Mouse (Mus musculus) limb, embryonic 15.5 days (tissue): ENCODE measurements around the gene Slc2a8. TPM values are rescaled to one million over a fixed set of nuclear protein-coding genes. Genes with fewer than 3 reads are reported as not detected.
A peak's percentile ranks its signal among the peaks of the same experiment; 100 is the strongest.

Experiments used
- ATAC-seq: fragments of 200-750 bp; cut with Nextera tagmentation; 2 replicates; pipeline ENCODE4 v1.8.0; 2017; ENCODE audit warnings: low read depth, moderate TSS enrichment; ENCODE audit not compliant: insufficient number of reproducible peaks, low FRiP score, low TSS enrichment
- H3K27ac ChIP-seq: fragments of 300-500 bp; sonication (generic); 2 replicates; pipeline ENCODE4 v1.5.1; 2015; ENCODE audit warnings: moderate library complexity, mild to moderate bottlenecking, inconsistent platforms
- H3K27me3 ChIP-seq: fragments of 300-500 bp; sonication (generic); 2 replicates; pipeline ENCODE4 v1.6.1; 2015; ENCODE audit warnings: inconsistent platforms
- H3K36me3 ChIP-seq: fragments of 300-500 bp; sonication (generic); 2 replicates; pipeline ENCODE4 v1.6.1; 2015; ENCODE audit warnings: inconsistent platforms
- H3K4me1 ChIP-seq: fragments of 300-500 bp; sonication (generic); 2 replicates; pipeline ENCODE4 v1.6.1; 2015; ENCODE audit warnings: inconsistent platforms
- H3K4me2 ChIP-seq: fragments of 300-500 bp; sonication (generic); 2 replicates; pipeline ENCODE4 v1.6.1; 2015; ENCODE audit warnings: mild to moderate bottlenecking, inconsistent platforms
- H3K4me3 ChIP-seq: fragments of 300-500 bp; sonication (generic); 2 replicates; pipeline ENCODE4 v1.5.1; 2015; ENCODE audit warnings: mild to moderate bottlenecking, inconsistent platforms
- H3K9ac ChIP-seq: fragments of 300-500 bp; sonication (generic); 2 replicates; pipeline ENCODE4 v1.6.1; 2015; ENCODE audit warnings: inconsistent platforms
- H3K9me3 ChIP-seq: fragments of 300-500 bp; sonication (generic); 2 replicates; pipeline ENCODE4 v1.6.1; 2016; ENCODE audit warnings: inconsistent platforms
- WGBS: fragments of 180-500 bp; shearing (Covaris S2); methylation state at CpG from one replicate; pipeline ENCODE4 v1.1.7; 2015; 5-methylcytosine and 5-hydroxymethylcytosine counted together
- polyA plus RNA-seq: library from polyadenylated mRNA; unstranded; fragments of >200 nt; fragmentation: Nextera tagmentation; extraction: Ambion mirVana; gene quantifications from 2 replicates; pipeline ENCODE4 v1.2.1, GENCODE M21; 2015

The Slc2a8 gene
- polyA plus RNA-seq, 1 experiment from 2014 or later: 22.4 TPM

DNA sequence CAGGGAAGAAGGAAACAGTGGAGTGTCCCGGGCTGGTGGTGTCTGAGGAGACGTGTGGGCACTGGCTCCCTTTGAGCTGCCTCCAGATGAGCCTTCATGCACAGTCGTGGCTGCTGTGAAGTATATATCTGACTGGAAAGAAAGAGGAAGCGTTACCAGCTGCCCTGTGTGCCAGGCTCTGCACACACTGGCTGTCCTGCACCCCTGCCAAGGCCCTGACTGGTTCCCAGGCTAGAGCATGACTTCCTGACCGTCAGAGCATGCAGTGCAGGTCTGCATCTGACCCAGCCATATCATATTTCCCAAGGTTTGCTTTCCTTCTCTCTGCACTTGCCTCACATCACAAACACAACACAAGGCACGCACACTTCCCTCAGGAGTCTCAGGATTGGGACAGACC is 10.2 kb upstream of the Slc2a8 start:
- Histone ChIP-seq H3K27ac (no peak overlapping the region), H3K9me3 (no peaks in the 10 kb centered on the region), H3K4me3 (no peak overlapping the region), H3K27me3 (no peaks in the 10 kb centered on the region), H3K9ac (no peak overlapping the region), H3K36me3 (no peaks in the 10 kb centered on the region), H3K4me1 (no peaks in the 10 kb centered on the region), H3K4me2 (no peak overlapping the region)
- ATAC-seq: no peak
- WGBS: 62% methylated on average over 6 of the region's 6 CpGs

DNA sequence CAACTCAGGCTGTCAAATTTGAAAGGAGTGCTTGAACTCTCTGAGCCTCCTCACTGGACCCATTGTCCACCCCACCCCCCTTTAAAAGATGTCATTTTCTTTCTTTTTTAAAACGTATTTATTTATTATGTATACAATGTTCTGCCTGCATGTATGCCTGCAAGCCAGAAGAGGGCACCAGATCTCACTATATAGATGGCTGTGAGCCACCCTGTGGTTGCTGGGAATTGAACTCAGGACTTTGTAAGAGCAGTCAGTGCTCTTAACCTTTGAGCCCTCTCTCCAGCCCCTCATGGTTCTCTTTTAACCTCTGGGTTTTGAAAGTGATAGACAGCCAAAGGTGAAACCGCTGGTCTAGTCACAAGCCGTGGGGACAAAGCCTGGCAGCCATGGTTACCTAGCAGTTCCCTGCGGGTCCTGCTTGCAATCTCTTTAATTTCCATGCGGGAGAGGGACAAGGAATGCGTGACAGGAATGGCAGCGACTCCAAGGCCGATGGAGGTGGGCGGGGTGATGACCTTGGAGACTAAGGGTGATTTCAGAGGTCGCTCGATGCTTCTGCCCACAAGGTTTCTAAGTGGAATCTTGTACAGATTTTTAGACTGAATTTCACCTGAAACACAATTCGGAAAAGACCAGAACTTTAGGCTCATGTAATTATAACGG is 8.4 kb upstream of the Slc2a8 start:
- WGBS: 67% methylated on average over 13 of the region's 13 CpGs
- no peak overlapping the region for H3K9ac ChIP-seq
- H3K27me3 ChIP-seq: no peaks in the 10 kb centered on the region
- no peak overlapping the region for H3K27ac ChIP-seq
- no peak overlapping the region for H3K4me2 ChIP-seq
- H3K9me3 ChIP-seq: no peaks in the 10 kb centered on the region
- no peaks in the 10 kb centered on the region for H3K36me3 ChIP-seq
- H3K4me1 ChIP-seq: no peaks in the 10 kb centered on the region
- H3K4me3 ChIP-seq: no peak overlapping the region
- ATAC-seq: no peak

DNA sequence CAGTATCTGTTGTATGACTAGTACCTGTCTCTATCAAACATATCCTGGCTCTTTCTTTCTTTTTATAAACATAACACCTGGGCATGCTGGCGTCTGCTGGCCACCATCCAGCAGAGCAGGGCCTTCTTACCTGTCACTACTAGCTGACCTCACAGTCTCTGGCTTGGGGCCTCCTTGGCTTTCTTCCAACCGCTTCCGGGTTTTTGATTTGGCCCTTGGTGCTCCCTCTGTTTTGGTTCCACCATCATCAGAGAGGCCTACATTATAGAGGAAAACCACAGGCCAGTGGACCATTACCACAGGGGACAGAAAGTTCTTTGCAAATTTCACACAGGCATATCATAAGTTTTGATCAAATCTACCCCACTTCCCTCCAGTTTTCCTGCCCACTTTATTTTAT is 7.5 kb upstream of the Slc2a8 start:
- Histone ChIP-seq H3K9ac (no peak overlapping the region), H3K4me3 (no peak overlapping the region), H3K9me3 (no peaks in the 10 kb centered on the region), H3K4me2 (no peak overlapping the region), H3K27ac (no peak overlapping the region), H3K4me1 (no peaks in the 10 kb centered on the region), H3K36me3 (no peaks in the 10 kb centered on the region), H3K27me3 (no peaks in the 10 kb centered on the region)
- ATAC-seq: no peak
- WGBS: 58% methylated on average over 3 of the region's 3 CpGs

DNA sequence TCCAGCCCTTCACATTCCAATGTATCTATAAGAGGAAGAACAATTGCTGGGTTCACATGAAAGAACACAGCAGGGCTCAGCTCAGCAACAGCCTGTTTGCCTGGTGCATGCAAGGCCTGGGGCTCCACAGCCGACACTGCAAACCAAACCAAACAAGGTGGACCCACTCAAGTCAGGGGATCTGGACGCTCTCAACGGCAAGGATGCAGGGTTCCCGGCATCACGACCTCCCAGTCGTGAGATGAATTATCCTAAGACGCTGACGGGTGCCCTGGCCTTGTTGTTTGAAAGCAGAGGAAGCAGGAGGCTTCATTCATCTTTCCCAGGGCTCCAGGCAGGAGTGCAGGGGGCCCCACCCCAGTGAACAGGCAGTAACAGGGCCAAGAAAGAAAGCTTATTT is 4.0 kb upstream of the Slc2a8 start:
- Histone ChIP-seq H3K4me2 (no peak overlapping the region), H3K9ac (no peak overlapping the region), H3K27ac (no peak overlapping the region), H3K27me3 (no peaks in the 10 kb centered on the region), H3K4me1 (peaks cover 17% of the 10 kb centered on the region), H3K4me3 (no peak overlapping the region), H3K9me3 (no peaks in the 10 kb centered on the region), H3K36me3 (no peaks in the 10 kb centered on the region)
- ATAC-seq: no peak
- WGBS: 62% methylated on average over 8 of the region's 8 CpGs

DNA sequence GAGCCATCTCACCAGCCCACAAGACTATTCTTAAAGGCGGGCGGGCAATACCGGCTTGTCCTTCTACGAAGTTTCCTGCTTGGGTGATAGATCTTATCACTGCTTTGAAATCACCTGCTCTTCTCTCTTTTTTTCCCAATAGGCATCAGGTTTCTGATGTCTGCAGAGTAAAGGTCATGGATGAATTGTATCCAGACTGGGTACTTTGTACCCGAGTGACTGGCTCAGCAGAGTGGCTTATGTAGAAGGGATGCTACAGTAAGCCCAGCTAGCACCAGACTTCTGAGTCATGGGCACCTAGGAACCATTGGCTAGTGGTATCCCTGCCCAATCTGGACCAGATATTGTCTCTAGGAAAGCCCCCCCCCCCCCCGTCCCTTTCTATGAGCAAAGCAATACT is 1.7 kb upstream of the Slc2a8 start:
- Histone ChIP-seq H3K4me2 (no peak overlapping the region), H3K36me3 (no peaks in the 10 kb centered on the region), H3K9ac (no peak overlapping the region), H3K27ac (no peak overlapping the region), H3K4me1 (peaks cover 19% of the 10 kb centered on the region), H3K9me3 (no peaks in the 10 kb centered on the region), H3K4me3 (no peak overlapping the region), H3K27me3 (no peaks in the 10 kb centered on the region)
- no peak for ATAC-seq
- 44% methylated on average over 6 of the region's 6 CpGs for WGBS

DNA sequence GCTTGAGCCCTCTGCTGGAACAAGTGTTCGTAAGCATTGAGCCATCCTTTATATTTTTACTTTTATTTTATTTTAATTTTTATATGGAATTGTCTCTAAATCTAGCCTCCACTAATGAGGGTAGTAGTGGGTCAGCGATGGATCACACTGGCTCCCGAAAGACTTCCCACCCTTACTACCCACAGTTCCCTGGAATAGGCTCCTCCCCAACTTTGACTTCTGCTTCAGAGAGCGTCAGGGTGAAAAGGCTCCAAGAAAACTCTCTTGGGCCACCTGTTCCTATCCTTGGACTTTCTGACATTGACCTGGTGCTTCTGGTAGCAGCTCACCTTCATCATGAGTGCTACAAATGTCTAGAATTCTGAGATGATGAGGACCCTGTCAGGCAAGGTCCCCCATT is 817 bp upstream of the Slc2a8 start:
- Histone ChIP-seq H3K4me1 (peaks cover 19% of the 10 kb centered on the region), H3K27me3 (no peaks in the 10 kb centered on the region), H3K9me3 (no peaks in the 10 kb centered on the region), H3K27ac (no peak overlapping the region), H3K36me3 (no peaks in the 10 kb centered on the region; the same call in 1 of the 2 replicates), H3K9ac (no peak overlapping the region), H3K4me3 (peak overlapping the region; percentile 82), H3K4me2 (peak overlapping the region; percentile 99)
- WGBS: 6% methylated on average over 4 of the region's 4 CpGs
- no peak for ATAC-seq

DNA sequence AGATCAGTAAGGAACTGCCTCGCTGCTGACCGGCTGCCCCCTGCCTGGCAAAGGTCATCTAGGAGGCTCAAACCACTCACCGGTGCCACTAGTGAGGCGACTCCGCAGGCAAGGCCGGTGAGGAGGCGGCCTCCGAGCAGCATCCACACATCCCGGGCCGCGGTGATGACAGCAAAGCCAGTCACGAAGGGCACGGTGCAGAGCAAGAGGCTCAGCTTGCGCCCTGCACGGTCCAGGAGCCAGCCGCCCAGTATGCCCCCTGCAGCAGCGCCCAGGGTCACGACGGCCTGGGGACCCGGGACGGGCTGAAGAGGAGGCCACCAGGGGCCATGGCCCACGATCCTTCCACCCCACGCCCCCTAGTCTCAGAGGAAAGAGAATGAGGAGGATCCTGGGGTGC is 602 bp downstream of the Slc2a8 start:
- WGBS: 2% methylated on average over 23 of the region's 23 CpGs
- H3K27me3 ChIP-seq: no peaks in the 10 kb centered on the region

DNA sequence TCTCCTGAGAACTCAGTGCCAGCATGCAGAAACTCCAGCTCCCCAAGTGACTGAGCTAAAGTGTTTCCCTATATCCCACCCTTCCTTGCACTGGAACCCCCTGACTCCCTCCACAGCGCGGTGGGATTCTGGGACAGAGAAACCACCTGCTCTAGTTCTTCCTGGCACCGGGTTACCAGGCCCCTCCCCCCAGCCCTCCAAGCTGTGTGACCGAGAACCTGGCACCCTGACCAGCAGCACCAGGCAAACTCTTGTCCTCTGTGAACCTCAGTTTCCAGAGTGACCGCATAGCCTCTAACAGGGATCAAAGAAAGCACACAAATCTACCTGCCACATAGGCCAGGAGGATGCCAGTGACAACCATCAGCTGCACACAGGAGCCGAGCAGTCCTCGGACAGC is 2.2 kb downstream of the Slc2a8 start:
- Histone ChIP-seq H3K27ac (no peak overlapping the region), H3K4me1 (peaks cover 19% of the 10 kb centered on the region), H3K27me3 (no peaks in the 10 kb centered on the region), H3K4me3 (no peak overlapping the region), H3K4me2 (no peak overlapping the region), H3K9me3 (no peaks in the 10 kb centered on the region), H3K36me3 (peaks cover 21% of the 10 kb centered on the region), H3K9ac (no peak overlapping the region)
- 86% methylated on average over 7 of the region's 7 CpGs for WGBS
- ATAC-seq: no peak

More for the DNA sequence above, 602 bp downstream of the Slc2a8 start:
- H3K9ac ChIP-seq: peak overlapping the region; percentile 90
- H3K4me2 ChIP-seq: peak overlapping the region; percentile 99
- H3K4me1 ChIP-seq: peaks cover 19% of the 10 kb centered on the region
- H3K27ac ChIP-seq: peak overlapping the region; percentile 69; the same call in 1 of the 2 replicates
- H3K9me3 ChIP-seq: no peaks in the 10 kb centered on the region
- ATAC-seq: no peak
- H3K36me3 ChIP-seq: peaks cover 4% of the 10 kb centered on the region
- H3K4me3 ChIP-seq: peak overlapping the region; percentile 82

DNA sequence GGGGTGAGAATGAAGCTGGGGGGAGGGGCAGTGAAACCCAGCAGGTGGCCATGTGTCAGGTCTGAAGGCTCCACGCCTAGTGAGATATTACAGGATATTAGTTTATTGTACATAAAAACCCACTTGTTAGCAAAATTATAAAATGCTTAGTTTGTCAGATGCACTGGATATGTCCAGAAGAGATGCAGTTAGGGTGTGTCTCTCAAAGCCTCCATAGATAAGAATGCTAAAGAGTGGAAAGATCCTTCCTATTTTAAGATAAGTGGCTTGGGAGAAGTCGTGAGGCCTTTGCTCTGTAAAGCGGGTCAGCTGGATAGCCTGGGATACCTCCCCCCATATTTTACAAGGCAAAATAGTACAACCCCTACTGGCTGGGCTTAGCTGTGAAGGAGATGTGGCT is 3.2 kb downstream of the Slc2a8 start:
- Histone ChIP-seq H3K27me3 (no peaks in the 10 kb centered on the region), H3K36me3 (peaks cover 29% of the 10 kb centered on the region), H3K9me3 (no peaks in the 10 kb centered on the region), H3K4me2 (no peak overlapping the region), H3K4me3 (no peak overlapping the region), H3K4me1 (peaks cover 19% of the 10 kb centered on the region), H3K9ac (no peak overlapping the region), H3K27ac (no peak overlapping the region)
- ATAC-seq: no peak
- WGBS: 77% methylated on average over 3 of the region's 3 CpGs

DNA sequence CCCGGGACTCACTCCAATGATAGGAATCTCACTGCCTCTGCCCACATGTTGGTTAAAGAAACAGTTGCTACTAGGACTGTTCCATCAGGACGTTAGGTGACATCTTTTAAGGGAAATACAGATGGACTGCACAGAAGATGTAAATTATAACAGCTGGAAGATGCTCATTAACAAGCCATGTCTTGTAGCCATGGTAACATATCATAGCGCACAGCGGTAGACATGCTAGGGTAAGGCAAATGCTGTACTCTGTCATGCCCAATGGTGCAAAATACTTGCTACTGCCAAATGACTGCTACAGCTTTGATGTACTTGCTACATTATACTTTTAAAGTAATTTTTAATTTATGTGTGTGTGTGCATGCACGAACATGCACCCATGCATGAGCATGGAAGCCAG is 4.8 kb downstream of the Slc2a8 start:
- Histone ChIP-seq H3K36me3 (peaks cover 42% of the 10 kb centered on the region), H3K4me1 (peaks cover 10% of the 10 kb centered on the region), H3K9ac (no peak overlapping the region), H3K4me3 (no peak overlapping the region), H3K9me3 (no peaks in the 10 kb centered on the region), H3K27ac (no peak overlapping the region), H3K27me3 (no peaks in the 10 kb centered on the region), H3K4me2 (no peak overlapping the region)
- ATAC-seq: no peak
- WGBS: 68% methylated on average over 5 of the region's 5 CpGs

DNA sequence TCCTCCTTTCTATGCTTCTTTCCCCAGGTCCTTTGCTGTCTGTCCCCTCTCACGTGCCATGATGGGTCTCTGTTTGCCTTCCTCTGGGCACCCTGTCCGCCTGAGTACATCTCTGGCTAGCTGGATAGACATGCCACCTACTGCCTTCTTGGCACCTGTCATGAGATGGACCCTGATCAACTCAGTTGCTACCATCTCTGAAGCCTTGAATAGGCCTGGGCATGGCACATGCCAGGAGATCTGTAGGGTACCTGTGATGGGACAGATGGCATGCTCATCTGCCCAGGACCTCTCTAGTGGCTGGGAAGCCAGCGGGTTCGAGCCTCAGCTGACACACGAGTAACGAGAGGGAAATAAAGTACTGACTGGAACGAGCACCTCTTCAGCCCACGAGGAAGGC is 7.7 kb downstream of the Slc2a8 start:
- H3K27ac ChIP-seq: no peak overlapping the region
- H3K27me3 ChIP-seq: no peaks in the 10 kb centered on the region
- peaks cover 42% of the 10 kb centered on the region for H3K36me3 ChIP-seq
- 88% methylated on average over 8 of the region's 8 CpGs for WGBS
- H3K4me3 ChIP-seq: no peak overlapping the region
- H3K9ac ChIP-seq: no peak overlapping the region
- no peaks in the 10 kb centered on the region for H3K9me3 ChIP-seq
- H3K4me2 ChIP-seq: no peak overlapping the region
- H3K4me1 ChIP-seq: no peaks in the 10 kb centered on the region
- no peak for ATAC-seq

DNA sequence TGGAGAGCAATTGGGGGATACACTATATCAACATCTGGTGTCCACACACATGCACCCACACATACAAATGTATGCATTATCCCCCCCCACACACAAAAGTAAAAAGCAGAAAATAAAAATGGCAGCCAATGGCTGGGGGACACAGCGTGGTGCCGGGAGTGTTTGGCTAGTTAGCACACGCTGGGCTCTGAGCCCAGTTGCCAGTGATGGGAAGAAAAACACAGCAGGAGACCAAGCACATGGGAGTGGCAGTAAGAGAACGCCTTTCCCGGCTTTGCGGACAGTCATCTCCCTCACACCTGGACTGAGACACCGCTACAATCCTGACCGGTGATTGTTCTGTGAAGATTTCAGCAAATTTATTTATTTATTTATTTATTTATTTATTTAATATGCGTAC is 10.6 kb downstream of the Slc2a8 start:
- peaks cover 37% of the 10 kb centered on the region for H3K36me3 ChIP-seq
- H3K27me3 ChIP-seq: no peaks in the 10 kb centered on the region
- no peaks in the 10 kb centered on the region for H3K9me3 ChIP-seq
- WGBS: 48% methylated on average over 9 of the region's 9 CpGs
- H3K4me2 ChIP-seq: no peak overlapping the region
- no peak overlapping the region for H3K9ac ChIP-seq
- ATAC-seq: no peak
- H3K4me1 ChIP-seq: peaks cover 12% of the 10 kb centered on the region
- no peak overlapping the region for H3K27ac ChIP-seq
- H3K4me3 ChIP-seq: no peak overlapping the region

DNA sequence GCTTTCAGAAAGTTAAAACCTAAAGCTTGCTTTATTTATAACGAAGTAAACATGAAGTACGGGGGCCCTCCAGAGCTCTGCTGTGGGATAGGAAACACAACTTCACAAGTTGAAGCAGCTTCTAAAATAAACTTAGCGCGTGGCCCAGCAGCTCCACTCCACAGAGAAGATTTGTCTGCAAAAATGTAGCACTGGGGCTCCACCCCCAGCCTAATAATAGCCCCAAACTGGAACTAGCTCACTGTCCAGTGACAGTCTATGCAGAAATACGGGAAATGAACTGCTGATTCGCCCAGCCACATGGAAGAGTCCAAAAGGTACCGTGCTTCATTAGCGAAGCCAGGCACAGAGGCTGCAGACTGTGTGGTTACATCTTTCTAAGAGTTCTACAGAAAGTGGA is 12.6 kb downstream of the Slc2a8 start:
- Histone ChIP-seq H3K9ac (no peak overlapping the region), H3K4me2 (no peak overlapping the region), H3K27ac (no peak overlapping the region), H3K36me3 (peaks cover 26% of the 10 kb centered on the region), H3K4me3 (no peak overlapping the region), H3K27me3 (no peaks in the 10 kb centered on the region), H3K9me3 (no peaks in the 10 kb centered on the region), H3K4me1 (peaks cover 24% of the 10 kb centered on the region)
- WGBS: 85% methylated on average over 8 of the region's 8 CpGs
- ATAC-seq: no peak
